Mouse (Mus musculus) MEL (cell line): Measurements from ENCODE around the gene Nlgn1. TPM values are rescaled to one million over a fixed set of nuclear protein-coding genes. Genes with fewer than 3 reads are reported as not detected.

Experiments
- DNase-seq: peaks from one replicate; pipeline ENCODE4 v3.0.0; 2011; ENCODE audit warnings: low read depth, low spot score
- H3K27ac ChIP-seq: 2 replicates; pipeline ENCODE4 v1.5.1; 2012; ENCODE audit warnings: low read depth, mild to moderate bottlenecking, control low read depth, low read length, moderate library complexity; ENCODE audit not compliant: control insufficient read depth
- H3K27me3 ChIP-seq, 2 experiments: fragments of 150-350 bp in 1 of 2; sonication (generic) in 1 of 2; 2 replicates each; pipeline ENCODE4 v1.6.1; 2012; ENCODE audit warnings: low read length in 2 of 2, mild to moderate bottlenecking in 2 of 2, improper control_type of control experiment in 1 of 2, moderate library complexity in 1 of 2; ENCODE audit not compliant: insufficient read depth in 2 of 2, control insufficient read depth in 1 of 2
- H3K36me3 ChIP-seq, 2 experiments: 2 replicates each; pipeline ENCODE4 v1.6.1; 2012 to 2014; ENCODE audit warnings: low read length in 2 of 2, improper control_type of control experiment in 1 of 2, inconsistent platforms in 1 of 2, mild to moderate bottlenecking in 1 of 2; ENCODE audit not compliant: insufficient read depth in 2 of 2, control insufficient read depth in 1 of 2
- H3K4me1 ChIP-seq, 2 experiments: fragments of 150-350 bp in 1 of 2; sonication (generic) in 1 of 2; 2 replicates each; pipeline ENCODE4 v1.6.1; 2012; ENCODE audit warnings: low read length in 2 of 2, improper control_type of control experiment in 1 of 2, mild to moderate bottlenecking in 1 of 2; ENCODE audit not compliant: insufficient read depth in 2 of 2, control insufficient read depth in 1 of 2
- H3K4me3 ChIP-seq, 2 experiments: fragments of 150-350 bp in 1 of 2; sonication (generic) in 1 of 2; 2 replicates each; pipeline ENCODE4 v1.5.1; 2012; ENCODE audit warnings: low read depth in 2 of 2, low read length in 2 of 2, mild to moderate bottlenecking in 2 of 2, moderate library complexity in 2 of 2, control low read depth in 1 of 2, improper control_type of control experiment in 1 of 2; ENCODE audit not compliant: control insufficient read depth in 1 of 2, insufficient read depth in 1 of 2
- H3K79me2 ChIP-seq: 2 replicates; pipeline ENCODE4 v1.6.1; 2012; ENCODE audit warnings: mild to moderate bottlenecking, low read length, moderate library complexity; ENCODE audit not compliant: control insufficient read depth, poor library complexity, insufficient read depth
- H3K9ac ChIP-seq: 2 replicates; pipeline ENCODE4 v1.6.1; 2012; ENCODE audit warnings: low read depth, mild to moderate bottlenecking, control low read depth, low read length, moderate library complexity; ENCODE audit not compliant: control insufficient read depth, poor library complexity, severe bottlenecking
- H3K9me3 ChIP-seq: fragments of 150-350 bp; sonication (generic); replicated peaks from 2 replicates; pipeline ENCODE4 v1.6.1; 2012; ENCODE audit warnings: mild to moderate bottlenecking, low read length, improper control_type of control experiment, moderate library complexity; ENCODE audit not compliant: insufficient read depth
- BHLHE40 ChIP-seq: IDR thresholded peaks from 2 replicates; pipeline ENCODE4 v1.6.1; 2012; ENCODE audit warnings: low read depth, mild to moderate bottlenecking, inconsistent platforms, low read length, improper control_type of control experiment, borderline replicate concordance
- CTCF ChIP-seq, 3 experiments: IDR thresholded peaks in 2 of 3; conservative IDR thresholded peaks in 1 of 3; 2 replicates each; pipeline ENCODE4 v1.5.1; 2011 to 2012; ENCODE audit warnings: low read length in 3 of 3, low read depth in 2 of 3, mild to moderate bottlenecking in 2 of 3, improper control_type of control experiment in 1 of 3, inconsistent platforms in 1 of 3, mixed read lengths in 1 of 3, moderate library complexity in 1 of 3; ENCODE audit not compliant: control insufficient read depth in 1 of 3, insufficient read depth in 1 of 3, poor library complexity in 1 of 3, severe bottlenecking in 1 of 3
- EP300 ChIP-seq, 2 experiments: IDR thresholded peaks; 2 replicates each; pipeline ENCODE4 v1.6.1; 2011; ENCODE audit warnings: improper control_type of control experiment in 2 of 2, low read length in 2 of 2, low read depth in 1 of 2, mild to moderate bottlenecking in 1 of 2
- ETS1 ChIP-seq: IDR thresholded peaks from 2 replicates; pipeline ENCODE4 v1.6.1; 2012; ENCODE audit warnings: low read depth, mild to moderate bottlenecking, inconsistent platforms, low read length, improper control_type of control experiment, moderate library complexity
- GATA1 ChIP-seq: IDR thresholded peaks from 2 replicates; pipeline ENCODE4 v1.6.1; 2011; ENCODE audit warnings: low read depth, low read length, improper control_type of control experiment
- HCFC1 ChIP-seq: IDR thresholded peaks from 2 replicates; pipeline ENCODE4 v1.6.1; 2012; ENCODE audit warnings: low read depth, mild to moderate bottlenecking, inconsistent platforms, low read length, improper control_type of control experiment, moderate library complexity
- JUND ChIP-seq: IDR thresholded peaks from 2 replicates; pipeline ENCODE4 v1.6.1; 2011; ENCODE audit warnings: low read depth, mild to moderate bottlenecking, improper control_type of control experiment, low read length
- MAFK ChIP-seq: IDR thresholded peaks from 2 replicates; pipeline ENCODE4 v1.6.1; 2011; ENCODE audit warnings: low read depth, mild to moderate bottlenecking, low read length, improper control_type of control experiment, borderline replicate concordance
- MAX ChIP-seq: IDR thresholded peaks from 2 replicates; pipeline ENCODE4 v1.6.1; 2011; ENCODE audit warnings: low read length, improper control_type of control experiment
- MEF2A ChIP-seq: IDR thresholded peaks from 2 replicates; pipeline ENCODE4 v1.6.1; 2014; ENCODE audit warnings: low read depth, mild to moderate bottlenecking, inconsistent platforms, low read length, improper control_type of control experiment; ENCODE audit not compliant: poor library complexity, insufficient replicate concordance, severe bottlenecking; ENCODE audit errors: extremely low read depth
- MYB ChIP-seq: IDR thresholded peaks from 2 replicates; pipeline ENCODE4 v1.6.1; 2011; ENCODE audit warnings: mild to moderate bottlenecking, low read depth, low read length, improper control_type of control experiment
- MYC ChIP-seq: IDR thresholded peaks from 2 replicates; pipeline ENCODE4 v1.6.1; 2011; ENCODE audit warnings: low read depth, mild to moderate bottlenecking, low read length, improper control_type of control experiment, moderate library complexity
- NELFE ChIP-seq: IDR thresholded peaks from 2 replicates; pipeline ENCODE4 v1.6.1; 2011; ENCODE audit warnings: low read depth, low read length, improper control_type of control experiment
- NRF1 ChIP-seq: IDR thresholded peaks from 2 replicates; pipeline ENCODE4 v1.6.1; 2014; ENCODE audit warnings: low read depth, mild to moderate bottlenecking, inconsistent platforms, low read length, improper control_type of control experiment, moderate library complexity; ENCODE audit not compliant: poor library complexity, insufficient read depth, severe bottlenecking
- POLR2A ChIP-seq, 2 experiments: IDR thresholded peaks; 2 replicates each; pipeline ENCODE4 v1.6.1; 2011 to 2012; ENCODE audit warnings: low read length in 2 of 2, mild to moderate bottlenecking in 2 of 2, control low read depth in 1 of 2, improper control_type of control experiment in 1 of 2, low read depth in 1 of 2, moderate library complexity in 1 of 2; ENCODE audit not compliant: control insufficient read depth in 1 of 2, insufficient read depth in 1 of 2, poor library complexity in 1 of 2
- POLR2AphosphoS2 ChIP-seq: IDR thresholded peaks from 2 replicates; pipeline ENCODE4 v1.6.1; 2011; ENCODE audit warnings: low read length, improper control_type of control experiment
- POLR2AphosphoS5 ChIP-seq: IDR thresholded peaks from 2 replicates; pipeline ENCODE4 v1.6.1; 2012; ENCODE audit warnings: low read depth, borderline replicate concordance, mild to moderate bottlenecking, inconsistent platforms, low read length, moderate library complexity, mixed read lengths
- RAD21 ChIP-seq: IDR thresholded peaks from 2 replicates; pipeline ENCODE4 v1.6.1; 2011; ENCODE audit warnings: mild to moderate bottlenecking, low read depth, low read length, improper control_type of control experiment
- RCOR1 ChIP-seq: IDR thresholded peaks from 2 replicates; pipeline ENCODE4 v1.6.1; 2012; ENCODE audit warnings: low read depth, mild to moderate bottlenecking, inconsistent platforms, low read length, improper control_type of control experiment
- SIN3A ChIP-seq: IDR thresholded peaks from 2 replicates; pipeline ENCODE4 v1.6.1; 2012; ENCODE audit warnings: low read length, improper control_type of control experiment, inconsistent platforms
- SMC3 ChIP-seq: IDR thresholded peaks from 2 replicates; pipeline ENCODE4 v1.6.1; 2011; ENCODE audit warnings: low read depth, low read length, improper control_type of control experiment
- TAL1 ChIP-seq: IDR thresholded peaks from 2 replicates; pipeline ENCODE4 v1.6.1; 2012; ENCODE audit warnings: mild to moderate bottlenecking, inconsistent platforms, low read length, moderate library complexity, mixed read lengths
- TBP ChIP-seq: IDR thresholded peaks from 2 replicates; pipeline ENCODE4 v1.8.0; 2011; ENCODE audit warnings: low read depth, low read length, improper control_type of control experiment
- TCF12 ChIP-seq: IDR thresholded peaks from 2 replicates; pipeline ENCODE4 v1.6.1; 2014; ENCODE audit warnings: low read depth, mild to moderate bottlenecking, inconsistent platforms, low read length, improper control_type of control experiment, moderate library complexity
- UBTF ChIP-seq: IDR thresholded peaks from 2 replicates; pipeline ENCODE4 v1.6.1; 2012; ENCODE audit warnings: low read depth, mild to moderate bottlenecking, inconsistent platforms, low read length, improper control_type of control experiment, moderate library complexity, borderline replicate concordance; ENCODE audit not compliant: insufficient read depth
- USF1 ChIP-seq: IDR thresholded peaks from 2 replicates; pipeline ENCODE4 v1.6.1; 2014; ENCODE audit warnings: low read depth, mild to moderate bottlenecking, inconsistent platforms, low read length, improper control_type of control experiment, moderate library complexity
- ZC3H11A ChIP-seq: IDR thresholded peaks from 2 replicates; pipeline ENCODE4 v1.6.1; 2012; ENCODE audit warnings: low read depth, mild to moderate bottlenecking, inconsistent platforms, low read length, improper control_type of control experiment
- ZMIZ1 ChIP-seq: IDR thresholded peaks from 2 replicates; pipeline ENCODE4 v1.6.1; 2012; ENCODE audit warnings: low read depth, mild to moderate bottlenecking, inconsistent platforms, low read length, improper control_type of control experiment, moderate library complexity
- ZNF384 ChIP-seq: IDR thresholded peaks from 2 replicates; pipeline ENCODE4 v1.6.1; 2012; ENCODE audit warnings: low read depth, mild to moderate bottlenecking, inconsistent platforms, low read length, improper control_type of control experiment
- polyA plus RNA-seq, 2 experiments: library from polyadenylated mRNA; stranded (reverse) in 1 of 2; unstranded in 1 of 2; fragments of >175 nt in 1 of 2; fragments of >200 nt in 1 of 2; gene quantifications; 2 replicates each; pipeline versions ENCODE4 v1.2.1 to v1.2.4; 2012; ENCODE audit warnings: low replicate concordance in 2 of 2, low read depth in 1 of 2; ENCODE audit not compliant: insufficient read length in 2 of 2, insufficient read depth in 1 of 2, missing spikeins in 1 of 2
- total RNA-seq: library from RNA; depleted of rRNA; stranded (reverse); fragments of 300-350 nt; gene quantifications from 2 replicates; pipeline ENCODE4 v1.2.3, GENCODE M21; 2012

Gene Nlgn1
- total and polyA plus RNA-seq, 3 experiments, result not detected

- TF ChIP-seq EP300 (IDR thresholded peaks at IDR 0.05; ENCODE audit: low read depth in 1 of 2, low read length in 2 of 2) (peak; percentile 54 to 66; a peak in 3 of 4 replicates), ZC3H11A (no peak), TBP (no peak), JUND (no peak), MEF2A (no peak), ETS1 (peak; percentile 28; the same call in 1 of the 2 replicates), MAX (no peak), USF1 (no peak)
Observed at GRCm38 (mm10) chr3:26202702-26203101, 129.6 kb downstream of the Nlgn1 start (continued).

GRCm38 (mm10) chr3:26201410-26201809 lies 130.8 kb downstream of the Nlgn1 start:
- H3K9ac ChIP-seq, result no peak overlapping the region
- peak; percentile 73 for DNase-seq
- no peaks in the 10 kb centered on the region for H3K79me2 ChIP-seq
- TF ChIP-seq GATA1 (peak; percentile 94), POLR2AphosphoS2 (no peak), NRF1 (no peak), POLR2AphosphoS5 (no peak), TCF12 (peak; percentile 93), RAD21 (no peak), EP300 (IDR thresholded peaks at IDR 0.05; ENCODE audit: low read depth in 1 of 2, low read length in 2 of 2) (peak; percentile 95 to 98), SMC3 (no peak), MYC (no peak), POLR2A (IDR thresholded peaks at IDR 0.05; ENCODE audit: control insufficient read depth in 1 of 2, insufficient read depth in 1 of 2, low read depth in 1 of 2, low read length in 2 of 2, poor library complexity in 1 of 2) (no peak), ZMIZ1 (no peak), ZNF384 (peak; percentile 93), TAL1 (peak; percentile 44), JUND (no peak), ETS1 (peak; percentile 89), ZC3H11A (no peak), MYB (peak; percentile 94), UBTF (no peak), BHLHE40 (no peak), NELFE (no peak), RCOR1 (peak; percentile 94), HCFC1 (no peak), MAFK (peak; percentile 61; the same call in 1 of the 2 replicates), CTCF (IDR thresholded peaks at IDR 0.05 in 2 of 3, conservative IDR thresholded peaks at IDR 0.05 in 1 of 3; ENCODE audit: control insufficient read depth in 1 of 3, insufficient read depth in 1 of 3, low read depth in 2 of 3, low read length in 3 of 3, poor library complexity in 1 of 3, severe bottlenecking in 1 of 3) (no peak), SIN3A (peak; percentile 76), TBP (0 out of 2 replicates have a peak, but pooled peaks have one; percentile 17)
- TF ChIP-seq, all 39 proteins: peak for 11
- Histone ChIP-seq H3K9me3 (no peaks in the 10 kb centered on the region), H3K36me3 (peaks cover 0 to 19% of the 10 kb centered on the region in 2 experiments; a peak in 2 of 4 replicates), H3K4me1 (peaks cover 3 to 27% of the 10 kb centered on the region in 2 experiments; a peak in 3 of 4 replicates), H3K27ac (peak overlapping the region; percentile 54; the same call in 1 of the 2 replicates), H3K4me3 (no peak overlapping the region), H3K27me3 (no peaks in the 10 kb centered on the region)
